Mouse (Mus musculus): ENCODE data around the gene Epx.

Epx gene

DNA sequence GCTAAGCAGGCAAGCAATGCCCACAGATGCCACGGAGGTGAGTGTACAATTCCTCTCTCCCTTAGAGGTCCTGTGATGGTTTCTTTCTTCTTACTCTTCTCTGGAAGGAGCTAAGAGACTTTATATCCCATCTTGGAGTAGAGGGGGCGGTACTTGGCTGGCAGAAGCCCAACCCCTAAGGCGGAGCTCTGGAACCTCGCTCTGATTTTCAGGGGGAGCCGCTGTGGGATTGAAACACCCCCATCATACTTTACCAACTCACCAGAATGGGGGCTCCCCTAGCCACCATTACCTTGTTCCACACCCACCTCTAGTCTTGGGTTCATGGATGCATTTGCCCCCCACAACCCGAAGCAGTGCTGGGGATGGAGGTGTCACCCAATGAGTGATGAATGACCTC is at the start of gene Epx:
Gene Epx (minus strand): TSS at position 101 of the 400 bp plus-strand sequence.
- DNase-seq: no peak

DNA sequence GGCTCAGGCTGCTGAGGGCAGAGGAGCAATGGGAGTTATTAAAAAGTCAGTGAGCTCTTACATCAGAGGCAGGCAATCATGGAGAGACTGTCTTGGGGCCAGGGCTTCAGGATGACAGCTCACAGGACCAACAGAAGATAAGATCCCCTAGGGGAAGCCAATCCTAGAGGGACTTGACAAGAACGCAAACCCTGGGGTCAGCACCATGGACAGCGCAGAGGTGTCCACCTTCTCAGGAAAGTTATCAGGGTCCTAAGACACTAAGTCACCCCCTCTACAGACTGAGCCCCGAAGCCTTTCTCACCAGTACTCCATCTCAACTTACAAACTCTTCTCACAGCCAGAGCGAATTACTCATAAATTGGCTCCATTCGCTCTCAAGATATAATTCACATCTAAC is 45.6 kb upstream of the Epx start, which contains the start of gene Olfr464:
Gene Olfr464 (minus strand): TSS at position 2 of the 400 bp plus-strand sequence.
- no peak for DNase-seq

DNA sequence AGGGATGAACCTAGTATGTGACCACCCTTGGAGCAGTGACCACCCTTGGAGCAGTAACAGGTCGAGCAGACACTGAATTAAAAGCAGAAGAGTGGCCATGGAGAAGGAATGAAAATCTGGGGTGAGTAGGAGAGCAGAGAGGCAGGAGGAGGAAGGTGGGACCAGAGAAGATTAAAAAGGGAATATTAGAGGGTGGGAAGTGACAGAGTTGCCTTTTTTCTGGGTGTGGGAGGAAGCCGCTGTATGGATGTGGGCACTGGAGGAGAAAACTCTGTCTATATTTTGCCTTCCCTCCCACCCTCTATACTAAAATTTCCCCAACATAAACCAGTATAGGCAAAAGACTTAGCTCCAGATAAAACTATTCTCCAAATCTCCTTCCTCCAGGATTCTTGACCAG is 45.0 kb upstream of the Epx start:
- no peak for DNase-seq

DNA sequence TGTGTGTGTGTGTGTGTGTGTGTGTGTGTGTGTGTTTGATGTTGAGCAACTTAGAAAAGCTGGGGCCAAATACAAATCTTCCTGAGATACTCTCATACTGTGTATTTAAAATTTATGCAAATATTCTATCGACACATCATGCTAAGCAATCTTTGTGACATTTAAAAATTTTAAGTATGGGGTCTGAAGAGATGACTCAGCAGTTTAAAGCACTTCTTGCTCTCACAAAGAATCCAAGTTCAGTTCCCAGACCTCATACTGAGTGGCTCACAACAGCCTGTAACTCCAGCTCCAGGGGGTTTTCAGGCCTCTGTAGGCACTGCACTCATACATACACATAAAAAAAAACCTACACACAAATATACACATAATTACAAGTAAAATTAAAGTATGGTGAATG is 40.7 kb upstream of the Epx start:
- DNase-seq: no peak

DNA sequence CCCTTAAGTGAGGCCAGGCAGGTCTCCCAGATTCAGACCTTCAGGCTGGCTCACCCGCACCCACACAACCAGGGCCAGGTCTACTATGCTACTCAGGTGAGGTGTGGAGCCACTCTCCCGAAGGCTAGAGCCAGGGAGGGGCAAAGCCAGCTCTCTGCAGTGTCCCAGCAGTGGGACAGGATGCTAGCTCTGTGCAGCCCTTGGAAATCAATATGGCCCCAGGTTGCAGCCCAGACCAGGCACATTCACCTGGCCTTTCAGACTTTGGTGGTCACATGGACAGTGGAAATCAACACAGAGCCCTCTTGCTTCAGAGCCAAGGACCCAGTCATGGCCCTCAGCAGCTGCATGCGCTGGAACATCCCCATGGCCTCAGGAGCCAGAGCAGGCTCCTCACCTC is 29.0 kb upstream of the Epx start:
- DNase-seq: no peak

DNA sequence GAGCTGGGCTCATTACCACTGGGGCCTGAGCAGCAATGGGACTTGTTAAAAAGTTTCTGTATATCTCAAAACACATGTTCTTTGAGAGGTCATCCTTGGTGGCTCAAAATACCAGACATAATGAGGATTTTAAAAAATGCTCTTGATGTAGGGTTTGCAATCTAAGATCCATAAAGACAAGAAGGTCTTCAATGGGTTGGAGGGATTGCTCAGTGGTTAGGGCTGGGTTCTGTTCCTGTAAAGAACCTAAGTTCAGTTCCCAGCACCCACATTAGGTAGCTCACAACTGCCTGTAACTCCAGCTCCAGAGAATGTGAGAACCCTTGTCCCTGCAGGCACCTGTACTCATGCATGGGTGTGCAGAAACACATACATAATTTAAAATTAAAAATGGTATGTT is 22.0 kb upstream of the Epx start, which contains the start of gene Olfr463:
Gene Olfr463 (minus strand): TSS at position 101 of the 400 bp plus-strand sequence.
- DNase-seq: no peak

DNA sequence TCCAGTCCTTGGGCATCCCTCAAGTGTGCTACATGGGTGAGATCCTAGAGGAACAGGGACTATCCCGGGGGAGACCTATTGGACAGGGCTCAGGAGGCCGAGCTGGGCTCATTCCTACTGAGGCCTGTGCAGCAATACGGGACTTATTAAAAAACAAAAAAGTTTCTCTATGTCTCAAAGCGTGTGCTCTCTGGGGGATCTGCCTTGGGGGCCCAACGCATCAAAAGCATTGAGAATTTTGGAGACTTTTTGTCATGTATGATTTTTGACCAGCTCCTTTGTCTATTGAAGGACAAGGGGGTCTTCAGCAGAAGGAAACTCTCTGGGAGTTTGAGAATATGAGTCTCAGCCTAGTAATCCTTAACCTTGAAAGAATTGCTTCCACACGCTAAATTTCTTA is 16.8 kb upstream of the Epx start, which contains the start of gene Olfr462:
Gene Olfr462 (minus strand): TSS at position 101 of the 400 bp plus-strand sequence.
- DNase-seq: no peak

DNA sequence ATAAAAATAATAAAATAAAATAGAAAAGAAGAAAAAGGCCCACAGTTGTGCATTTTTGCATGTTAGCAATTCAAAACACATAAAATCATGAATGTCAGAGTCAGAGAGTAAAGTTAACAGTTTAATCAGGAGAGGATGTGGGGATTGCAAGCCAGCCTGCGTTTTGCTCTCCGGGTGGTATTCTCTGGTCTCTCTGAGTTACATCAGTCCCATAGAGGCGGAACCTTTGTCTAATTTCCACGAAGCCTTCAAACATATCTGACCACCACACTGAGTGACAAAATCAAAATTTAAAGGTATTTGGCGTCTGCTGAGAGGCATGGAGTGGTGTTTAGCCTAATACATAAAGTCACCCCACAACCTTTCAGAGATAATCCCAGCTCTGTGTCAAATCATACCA is 9.5 kb upstream of the Epx start:
- no peak for DNase-seq

DNA sequence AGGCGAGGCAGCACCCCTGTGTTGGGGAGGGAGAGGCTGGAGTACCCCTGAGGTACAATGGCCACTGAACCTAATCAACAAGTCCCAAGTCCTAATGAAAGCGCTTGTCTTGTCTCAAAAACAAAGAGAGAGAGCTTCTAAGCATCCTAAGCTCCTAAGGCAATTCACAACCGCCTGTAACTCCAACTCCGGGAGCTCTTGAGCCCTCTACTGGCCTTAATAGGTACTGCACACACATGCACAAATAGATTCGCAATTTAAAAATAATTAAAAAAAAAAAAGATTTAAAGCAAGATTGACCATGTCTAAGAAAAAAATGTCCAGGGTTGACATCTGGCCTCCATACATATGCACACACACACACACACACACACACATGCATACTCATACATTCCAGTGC is 8.2 kb upstream of the Epx start:
- no peak for DNase-seq

DNA sequence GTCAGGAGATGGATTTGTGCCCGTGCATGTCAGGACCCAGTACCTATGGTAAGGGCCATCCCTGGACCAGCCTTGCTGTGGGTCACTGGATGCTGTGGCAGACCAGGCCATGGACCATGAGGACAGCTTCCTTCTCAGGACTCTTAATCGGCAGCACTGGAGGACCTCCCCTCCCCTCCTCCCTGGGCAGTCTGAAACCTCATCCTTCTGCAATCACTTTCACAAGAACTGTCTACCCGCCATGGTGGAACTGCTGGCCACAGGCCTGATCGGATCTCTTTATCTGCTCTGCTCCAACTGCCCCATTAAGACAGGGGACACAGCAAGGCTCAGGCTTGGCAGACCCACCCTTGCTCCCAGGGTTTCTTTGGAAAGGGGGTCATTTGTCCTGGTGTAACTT is 6.4 kb upstream of the Epx start:
- DNase-seq: no peak

DNA sequence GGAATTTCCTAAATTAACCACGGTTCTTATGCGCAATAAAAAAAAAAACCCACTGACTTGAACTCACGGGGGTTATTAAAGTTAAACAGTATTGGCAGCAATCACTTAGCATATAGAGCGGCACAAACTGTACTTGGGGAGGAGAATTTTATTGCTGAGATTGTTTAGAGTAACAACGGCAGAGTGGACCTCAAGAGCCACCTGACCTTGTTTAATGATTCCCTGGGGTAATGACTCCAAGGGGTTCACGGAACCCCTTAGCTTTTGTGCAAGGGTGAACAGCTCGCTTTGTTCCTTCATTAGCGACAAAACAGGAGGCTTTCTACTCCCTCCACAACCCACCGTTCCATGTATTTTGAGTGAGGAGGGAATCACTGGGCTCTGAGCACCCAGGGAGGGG is 4.5 kb upstream of the Epx start:
- DNase-seq: no peak

DNA sequence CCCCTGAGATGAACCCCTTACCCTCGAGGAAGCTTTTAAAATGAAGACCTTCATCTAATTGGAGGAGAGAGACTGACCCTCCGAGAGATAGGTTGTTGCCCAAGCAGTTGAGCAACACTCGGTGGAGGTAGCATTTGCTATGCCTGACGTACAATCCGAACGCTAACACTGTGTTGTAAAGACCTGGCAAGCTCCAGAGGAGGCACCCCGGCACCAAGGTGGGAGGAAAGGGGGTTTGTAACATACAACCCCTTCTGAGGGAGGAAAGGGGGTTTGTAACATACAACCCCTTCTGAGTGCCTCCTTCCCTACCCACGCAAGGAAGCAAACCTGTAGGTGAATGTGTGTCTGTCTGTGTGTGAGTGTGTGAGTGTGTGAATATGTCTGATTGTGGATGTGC is 3.6 kb downstream of the Epx start:
- no peak for DNase-seq

DNA sequence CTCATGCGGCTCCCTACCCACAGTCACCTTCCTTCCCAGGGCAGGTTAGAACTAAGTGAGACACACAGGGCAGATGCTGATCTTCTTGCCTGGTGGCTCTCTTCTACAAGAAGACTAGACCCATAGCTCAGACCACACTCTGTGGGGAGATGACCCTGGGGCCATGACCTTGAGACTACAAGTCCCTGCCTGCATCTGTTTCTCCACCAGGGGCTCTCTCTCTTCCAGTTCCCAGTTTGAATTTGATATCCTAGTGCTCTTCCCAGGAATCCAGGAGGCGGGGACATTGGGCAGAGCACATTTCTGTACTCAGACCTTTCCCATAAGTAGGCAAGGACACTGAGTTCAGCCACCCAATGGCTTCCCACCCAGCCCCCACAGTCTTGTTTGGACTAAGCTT is 5.2 kb downstream of the Epx start:
- DNase-seq: no peak

DNA sequence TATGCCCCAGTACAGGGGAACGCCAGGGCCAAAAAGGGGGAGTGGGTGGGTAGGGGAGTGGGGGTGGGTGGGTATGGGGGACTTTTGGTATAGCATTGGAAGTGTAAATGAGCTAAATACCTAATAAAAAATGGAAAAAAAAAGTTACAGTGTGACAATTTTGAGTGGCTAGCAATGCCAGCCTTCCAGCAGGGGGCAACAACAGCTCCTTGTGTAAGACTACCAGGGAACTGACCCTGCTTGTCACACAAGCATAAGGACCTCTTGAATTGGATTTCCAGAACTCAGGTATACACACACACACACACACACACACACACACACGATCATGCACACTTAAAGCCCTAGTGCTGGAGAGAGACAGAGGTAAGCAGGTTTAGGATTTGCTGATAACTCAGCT is 8.4 kb downstream of the Epx start:
- peak in 1 of 2 experiments; percentile 16 for DNase-seq

DNA sequence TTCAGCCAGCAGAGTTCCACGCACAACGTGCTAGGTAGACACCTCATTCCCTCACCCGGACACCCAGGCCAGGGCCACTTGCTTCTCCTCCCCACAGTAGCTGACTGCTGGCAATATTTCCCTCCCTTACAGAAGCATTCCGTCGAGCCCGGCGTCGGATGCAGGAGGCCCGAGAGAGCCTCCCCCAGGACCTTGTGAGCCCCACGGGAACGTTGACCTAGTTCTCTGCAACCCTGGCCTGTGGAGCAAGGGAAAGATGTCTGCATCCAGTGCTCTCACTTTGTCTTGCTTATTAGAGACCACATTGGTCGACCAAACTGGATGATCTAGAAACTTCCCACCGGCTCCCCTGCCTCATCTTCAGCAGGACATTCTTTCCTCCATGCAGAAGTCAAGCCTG is 12.5 kb downstream of the Epx start:
- DNase-seq: no peak

DNA sequence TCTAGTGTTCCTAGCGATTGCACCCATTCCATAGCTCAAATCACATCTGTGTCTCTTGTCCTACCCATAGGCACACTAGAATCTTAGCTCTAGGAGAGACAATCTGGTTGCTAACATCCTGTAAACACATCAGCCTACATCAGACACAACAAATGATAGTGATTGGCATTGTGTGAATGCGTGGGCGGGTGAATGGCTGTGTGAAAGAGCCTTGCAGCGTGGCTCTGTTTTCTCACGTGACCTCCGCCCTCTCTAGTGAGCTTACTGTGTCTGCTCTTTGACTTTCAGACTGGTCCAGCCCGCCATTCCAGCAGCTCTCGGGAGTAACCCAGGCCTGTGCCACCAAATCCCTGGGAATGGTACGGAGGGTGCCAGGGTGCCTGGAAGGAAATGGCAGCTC is 14.9 kb downstream of the Epx start:
- DNase-seq: no peak

DNA sequence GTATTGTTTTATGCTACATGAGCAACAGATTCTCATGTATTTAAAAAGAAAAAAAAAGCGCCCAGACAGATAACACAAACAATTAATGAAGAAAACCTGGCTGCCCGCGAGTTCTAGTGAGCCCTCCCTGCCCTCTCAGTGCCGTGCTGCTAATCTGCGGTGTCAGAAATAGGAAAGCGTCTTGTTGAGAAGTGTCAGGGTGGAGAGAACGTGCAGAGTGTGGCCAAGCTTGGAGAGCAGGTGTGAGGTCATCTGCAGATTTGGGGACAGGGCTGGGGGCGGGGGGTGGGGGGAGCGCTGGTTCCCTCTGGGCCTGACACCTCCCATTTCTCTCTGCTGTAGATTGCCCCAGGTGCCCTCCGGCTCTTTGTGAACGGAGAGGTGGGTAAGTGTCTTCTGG is 16.1 kb downstream of the Epx start:
- DNase-seq: no peak

DNA sequence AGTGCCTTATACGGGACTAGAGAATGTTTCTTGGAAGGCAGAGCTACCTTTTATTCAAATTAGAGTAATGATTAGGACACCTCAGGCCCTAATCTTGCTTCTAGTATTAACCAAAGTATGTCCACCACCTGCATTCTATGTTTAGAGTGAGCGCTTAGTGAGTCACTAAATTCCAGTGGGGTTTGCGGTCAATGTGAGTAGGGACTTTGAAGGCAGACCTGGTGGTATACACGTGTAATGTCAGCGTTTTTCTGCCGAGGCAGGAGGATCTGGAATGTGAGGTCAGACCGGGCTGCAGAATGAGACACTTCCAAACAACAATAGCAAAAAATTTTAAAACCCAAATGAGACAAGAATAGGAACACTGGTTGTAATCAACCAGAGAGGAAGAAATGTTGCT is 20.8 kb downstream of the Epx start:
- DNase-seq: no peak

DNA sequence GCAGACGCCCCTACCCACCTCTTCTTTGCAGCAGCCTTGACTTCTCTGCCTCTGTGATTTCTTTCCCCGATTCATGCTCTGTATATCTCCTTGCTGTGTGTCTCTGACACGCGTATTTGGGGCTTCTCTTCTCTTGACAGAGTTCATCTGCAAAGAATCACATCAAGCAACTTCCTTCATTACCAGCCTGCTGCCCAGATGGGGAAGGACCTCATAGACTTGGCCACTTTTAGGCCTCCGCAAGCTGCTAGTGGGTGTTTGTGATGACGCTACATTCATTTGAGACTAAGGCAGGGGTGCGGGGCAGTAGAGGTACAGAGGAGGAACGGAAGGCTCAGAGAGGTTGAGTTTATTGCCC is 21.8 kb downstream of the Epx start:
- DNase-seq: peak in 1 of 2 experiments; percentile 6

DNA sequence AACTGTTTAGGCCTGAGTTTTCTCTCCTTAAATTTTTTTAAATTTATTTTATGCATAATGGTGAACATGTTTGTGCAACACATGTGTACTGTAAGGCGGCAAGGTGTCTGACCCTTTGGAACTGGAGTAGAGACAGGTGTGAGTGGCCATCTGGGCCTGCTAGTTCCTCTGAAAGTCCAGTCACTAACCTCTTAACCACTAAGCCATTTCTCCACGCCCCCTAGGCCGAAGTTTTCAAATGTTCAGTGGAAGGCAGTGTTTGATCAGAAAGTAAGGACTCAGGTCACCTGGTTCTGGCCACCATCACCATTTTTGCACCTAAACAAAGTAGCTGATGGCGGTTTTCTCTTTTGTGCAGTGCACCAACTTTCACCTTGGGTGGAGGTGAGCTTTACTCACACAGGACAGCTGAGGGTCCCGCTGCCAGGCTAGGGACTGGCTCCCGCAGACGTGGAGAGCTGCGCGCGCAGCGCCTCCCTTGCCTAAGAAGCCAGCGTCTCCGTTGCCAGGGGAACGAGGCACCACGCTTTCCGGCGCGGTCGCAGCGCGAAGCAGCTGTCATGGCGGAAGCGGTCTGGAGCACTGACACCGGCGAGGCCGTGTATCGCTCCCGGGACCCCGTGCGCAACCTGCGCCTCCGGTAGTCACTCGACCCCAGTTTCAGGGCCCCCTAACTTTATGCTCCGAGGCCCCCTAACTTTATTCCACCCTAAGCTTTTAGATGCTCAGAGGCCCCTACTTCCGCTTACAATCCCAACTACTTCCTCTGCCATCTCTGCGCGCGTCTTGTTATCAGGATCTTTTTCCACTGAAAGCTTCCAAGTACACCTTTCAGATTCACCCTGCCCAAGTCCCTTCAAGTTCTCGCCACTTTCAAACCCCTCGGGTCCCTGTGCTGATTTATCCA is 22.4 kb downstream of the Epx start, which contains the start of gene Mks1:
Gene Mks1 (plus strand): TSS at position 526 of the 907 bp plus-strand sequence.
- peak; percentile 89 to 90 for DNase-seq

DNA sequence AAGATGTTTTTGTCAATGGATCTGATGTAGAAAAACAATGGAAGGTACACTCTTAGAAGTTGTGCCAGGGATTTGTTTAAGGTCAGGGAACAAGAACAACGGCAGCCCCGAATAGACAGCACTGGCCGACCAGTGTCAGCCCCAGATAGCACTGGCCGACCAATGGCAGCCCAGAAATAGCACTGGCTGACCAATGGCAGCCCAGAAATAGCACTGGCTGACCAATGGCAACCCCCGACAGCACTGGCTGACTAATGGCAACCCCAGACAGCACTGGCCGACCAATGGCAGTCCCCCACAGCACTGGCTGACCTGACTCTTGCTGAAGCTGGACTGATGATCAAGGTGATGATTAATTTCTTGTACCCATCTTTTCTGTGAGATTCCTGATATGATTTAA is 27.5 kb downstream of the Epx start:
- DNase-seq: no peak

DNA sequence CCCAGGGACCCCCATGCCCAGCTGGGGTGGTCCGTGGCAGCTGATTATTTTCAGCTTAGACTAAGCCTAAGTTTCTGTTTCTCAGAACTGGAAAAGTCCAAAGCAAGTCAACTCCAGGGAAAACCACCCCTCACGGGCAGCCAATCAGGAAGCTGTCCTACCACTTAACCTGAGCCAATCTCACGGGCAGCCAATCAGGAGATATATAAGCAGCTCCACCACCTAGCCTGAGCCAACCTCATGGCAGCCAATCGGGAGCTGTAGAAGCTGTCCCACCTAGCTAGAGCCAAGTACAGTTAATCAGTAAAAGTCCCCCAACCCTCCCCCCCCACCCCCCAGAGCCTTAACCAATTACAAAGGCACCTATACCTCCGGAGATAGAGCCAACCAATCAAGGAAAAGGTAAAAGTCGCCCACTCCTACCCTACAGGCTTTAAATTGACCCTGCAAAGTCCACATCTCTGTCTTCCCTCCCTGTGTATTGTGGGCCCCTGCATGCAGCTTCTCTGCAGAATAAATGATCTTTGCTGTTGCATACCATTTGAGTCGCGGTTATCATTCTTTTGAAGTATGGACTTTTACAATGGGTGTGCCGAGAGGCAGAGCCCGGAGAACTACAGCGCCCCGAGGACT is 28.3 kb downstream of the Epx start:
- DNase-seq: no peak

DNA sequence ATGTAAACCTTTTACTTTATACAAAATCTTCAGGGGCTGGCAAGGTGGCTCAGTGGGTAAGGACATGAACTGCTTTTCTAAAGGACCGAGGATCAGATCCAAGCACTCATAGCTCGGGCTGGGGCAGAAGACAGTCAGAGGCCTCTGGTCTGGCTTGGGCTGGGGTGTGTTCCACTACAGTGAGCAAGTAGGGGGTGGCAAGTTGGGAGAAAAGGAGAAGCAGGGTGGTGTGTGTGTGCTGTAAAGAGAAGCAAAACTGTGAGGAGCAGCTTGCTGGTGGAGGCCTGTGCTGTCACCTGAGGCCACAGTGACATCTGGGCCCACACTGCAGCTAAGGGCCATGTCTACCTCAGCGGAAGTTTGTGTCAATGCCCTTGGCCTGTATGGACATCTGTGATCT is 33.9 kb downstream of the Epx start:
- no peak for DNase-seq

DNA sequence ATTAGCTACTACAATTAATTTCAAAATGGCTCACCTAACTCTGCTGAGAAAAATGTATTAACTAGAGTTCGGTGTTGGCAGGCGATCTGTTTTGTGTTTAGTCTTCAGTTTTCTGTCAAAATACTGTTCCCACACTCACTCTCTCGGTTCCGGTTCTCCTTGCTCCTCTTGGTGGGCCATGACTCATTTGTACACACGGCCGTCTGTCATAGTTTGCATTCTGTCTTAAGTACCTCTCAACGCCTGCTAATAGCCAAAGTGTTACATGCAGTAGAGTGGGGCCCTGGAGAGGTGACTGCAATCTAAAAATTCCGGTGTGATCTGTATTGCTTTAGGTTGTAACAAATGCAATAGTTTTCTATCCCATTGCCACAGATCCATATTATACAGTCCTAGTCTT is 34.7 kb downstream of the Epx start:
- DNase-seq: no peak
